Mouse (Mus musculus) limb, embryonic 14.5 days (tissue): ENCODE measurements at regions not wholly inside any gene's neighbourhood (a gene's known extent, or its start where the extent isn't known, plus 50 kb on each side); places are given as distances from the start of the nearest gene placed in this dataset.
A peak's percentile ranks its signal among the peaks of the same experiment; 100 is the strongest.

ENCODE experiments used
- ATAC-seq: fragments of 200-750 bp; cut with Nextera tagmentation; 2 replicates; pipeline ENCODE4 v1.8.0; 2017; ENCODE audit warnings: low read depth, moderate number of reproducible peaks, moderate TSS enrichment; ENCODE audit not compliant: low FRiP score
- DNase-seq: peaks from one replicate; pipeline ENCODE4 v3.0.0-alpha.2; 2015; ENCODE audit warnings: low spot score
- H3K27ac ChIP-seq: fragments of 300-500 bp; sonication (generic); replicated peaks from 2 replicates; pipeline ENCODE4 v1.5.1; 2014; ENCODE audit warnings: low read depth, mild to moderate bottlenecking, low read length, moderate library complexity, mixed read lengths
- H3K27me3 ChIP-seq: fragments of 300-500 bp; sonication (generic); 2 replicates; pipeline ENCODE4 v1.6.1; 2014; ENCODE audit warnings: low read length, mixed read lengths; ENCODE audit not compliant: control insufficient read depth, insufficient read depth
- H3K36me3 ChIP-seq: fragments of 300-500 bp; sonication (generic); 2 replicates; pipeline ENCODE4 v1.6.1; 2014; ENCODE audit warnings: mild to moderate bottlenecking, low read length, moderate library complexity, mixed read lengths; ENCODE audit not compliant: control insufficient read depth, insufficient read depth
- H3K4me1 ChIP-seq: fragments of 300-500 bp; sonication (generic); 2 replicates; pipeline ENCODE4 v1.6.1; 2014; ENCODE audit warnings: antibody characterized with exemption, low read length, mixed read lengths; ENCODE audit not compliant: control insufficient read depth, insufficient read depth
- H3K4me2 ChIP-seq: fragments of 300-500 bp; sonication (generic); replicated peaks from 2 replicates; pipeline ENCODE4 v1.6.1; 2014; ENCODE audit warnings: low read depth, mild to moderate bottlenecking, low read length, moderate library complexity; ENCODE audit not compliant: severe bottlenecking
- H3K4me3 ChIP-seq: fragments of 300-500 bp; sonication (generic); replicated peaks from 2 replicates; pipeline ENCODE4 v1.5.1; 2014; ENCODE audit warnings: low read length
- H3K9ac ChIP-seq: fragments of 300-500 bp; sonication (generic); 2 replicates; pipeline ENCODE4 v1.6.1; 2014; ENCODE audit warnings: mild to moderate bottlenecking, low read depth, low read length, moderate library complexity; ENCODE audit not compliant: severe bottlenecking
- H3K9me3 ChIP-seq: fragments of 300-500 bp; sonication (generic); 2 replicates; pipeline ENCODE4 v1.6.1; 2016; ENCODE audit warnings: low read length; ENCODE audit not compliant: control insufficient read depth
- POLR2A ChIP-seq: fragments of 200-500 bp; IDR thresholded peaks from 2 replicates; pipeline ENCODE4 v1.8.0; 2012; ENCODE audit warnings: inconsistent platforms, mild to moderate bottlenecking, moderate library complexity, borderline replicate concordance; ENCODE audit not compliant: insufficient read depth, insufficient read length; ENCODE audit errors: extremely low read depth
- WGBS: fragments of 180-500 bp; shearing (Covaris S2); extraction: QIAGEN DNeasy Blood & Tissue Kit; methylation state at CpG from one replicate; pipeline ENCODE4 v1.1.7; 2014; 5-methylcytosine and 5-hydroxymethylcytosine counted together

GRCm38 (mm10) chr11:113143839-113144627 is 362.0 kb downstream of the Sox9 start:
- Histone ChIP-seq H3K27me3 (no peaks in the 10 kb centered on the region), H3K4me2 (no peak overlapping the region), H3K9ac (no peak overlapping the region), H3K36me3 (no peaks in the 10 kb centered on the region), H3K4me1 (peaks cover 26% of the 10 kb centered on the region), H3K4me3 (no peak overlapping the region), H3K27ac (no peak overlapping the region), H3K9me3 (no peaks in the 10 kb centered on the region)
- no peak for TF ChIP-seq POLR2A
- DNase-seq (no peak), ATAC-seq (no peak)
- WGBS: 67% methylated on average over 14 of the region's 14 CpGs

- Histone ChIP-seq H3K4me2 (no peak overlapping the region), H3K4me3 (no peak overlapping the region), H3K9ac (no peak overlapping the region), H3K9me3 (no peaks in the 10 kb centered on the region), H3K27ac (no peak overlapping the region), H3K4me1 (peaks cover 26% of the 10 kb centered on the region), H3K36me3 (no peaks in the 10 kb centered on the region), H3K27me3 (no peaks in the 10 kb centered on the region)
- no peak for DNase-seq
- no peak for ATAC-seq
- 82% methylated on average over 4 of the region's 4 CpGs for WGBS
- TF ChIP-seq POLR2A: no peak
Measured at GRCm38 (mm10) chr11:113145721-113146120, 363.7 kb downstream of the Sox9 start.

GRCm38 (mm10) chr11:113146762-113147161 is 364.7 kb downstream of the Sox9 start:
- H3K36me3 ChIP-seq: no peaks in the 10 kb centered on the region
- H3K4me1 ChIP-seq: peaks cover 26% of the 10 kb centered on the region
- H3K9me3 ChIP-seq: no peaks in the 10 kb centered on the region
- ATAC-seq: no peak
- no peaks in the 10 kb centered on the region for H3K27me3 ChIP-seq
- H3K4me2 ChIP-seq: no peak overlapping the region
- no peak overlapping the region for H3K27ac ChIP-seq
- no peak for TF ChIP-seq POLR2A
- H3K4me3 ChIP-seq: no peak overlapping the region
- WGBS: 89% methylated on average over 8 of the region's 8 CpGs
- H3K9ac ChIP-seq: no peak overlapping the region
- no peak for DNase-seq

GRCm38 (mm10) chr11:113147535-113148197 is 365.6 kb downstream of the Sox9 start:
- Histone ChIP-seq H3K9me3 (no peaks in the 10 kb centered on the region), H3K36me3 (no peaks in the 10 kb centered on the region), H3K4me1 (peaks cover 26% of the 10 kb centered on the region), H3K9ac (no peak overlapping the region), H3K27me3 (no peaks in the 10 kb centered on the region), H3K4me3 (no peak overlapping the region), H3K27ac (0 out of 2 replicates have a peak overlapping the region, but pooled peaks have one; percentile 26), H3K4me2 (peak overlapping the region; percentile 19; the same call in 1 of the 2 replicates)
- DNase-seq (no peak), ATAC-seq (no peak)
- 29% methylated on average over 17 of the region's 17 CpGs for WGBS
- TF ChIP-seq POLR2A: no peak

- H3K4me2 ChIP-seq: peak overlapping the region; percentile 19; the same call in 1 of the 2 replicates
- 80% methylated on average over 9 of the region's 9 CpGs for WGBS
Measured at GRCm38 (mm10) chr11:113148198-113148537, 366.1 kb downstream of the Sox9 start.

More at GRCm38 (mm10) chr11:113148198-113148537, 366.1 kb downstream of the Sox9 start:
- Histone ChIP-seq H3K27me3 (no peaks in the 10 kb centered on the region), H3K9me3 (no peaks in the 10 kb centered on the region), H3K27ac (0 out of 2 replicates have a peak overlapping the region, but pooled peaks have one; percentile 19), H3K9ac (no peak overlapping the region), H3K4me3 (no peak overlapping the region), H3K36me3 (no peaks in the 10 kb centered on the region), H3K4me1 (peaks cover 24% of the 10 kb centered on the region)
- ATAC-seq (no peak), DNase-seq (no peak)
- no peak for TF ChIP-seq POLR2A
